Mouse (Mus musculus) forebrain, postnatal 0 days (tissue): ENCODE data around the gene Gal3st4. TPM values are rescaled to one million over a fixed set of nuclear protein-coding genes. Genes with fewer than 3 reads are reported as not detected.
"Not testable (repeated sequence)": the region's sequence is repeated elsewhere in the genome, so short reads cannot be mapped to it uniquely, and the experiment has no call there.

Source experiments
- ATAC-seq: fragments of 200-750 bp; cut with Nextera tagmentation; 2 replicates; pipeline ENCODE4 v1.8.0; 2017; ENCODE audit warnings: mild to moderate bottlenecking, moderate library complexity
- DNase-seq: peaks from one replicate; pipeline ENCODE4 v3.0.0-alpha.2; 2015
- H3K27ac ChIP-seq: fragments of 300-500 bp; sonication (generic); 2 replicates; pipeline ENCODE4 v1.5.1; 2014; ENCODE audit warnings: low read depth, mild to moderate bottlenecking, antibody characterized with exemption, low read length, moderate library complexity, mixed read lengths
- H3K27me3 ChIP-seq: fragments of 300-500 bp; sonication (generic); 2 replicates; pipeline ENCODE4 v1.6.1; 2014; ENCODE audit warnings: mild to moderate bottlenecking, low read length, mixed read lengths; ENCODE audit not compliant: insufficient read depth
- H3K36me3 ChIP-seq: fragments of 300-500 bp; sonication (generic); 2 replicates; pipeline ENCODE4 v1.6.1; 2014; ENCODE audit warnings: mild to moderate bottlenecking, moderate library complexity; ENCODE audit not compliant: insufficient read depth
- H3K4me1 ChIP-seq: fragments of 300-500 bp; sonication (generic); 2 replicates; pipeline ENCODE4 v1.6.1; 2014; ENCODE audit warnings: antibody characterized with exemption; ENCODE audit not compliant: insufficient read depth
- H3K4me2 ChIP-seq: fragments of 300-500 bp; sonication (generic); 2 replicates; pipeline ENCODE4 v1.6.1; 2014; ENCODE audit warnings: low read depth, mild to moderate bottlenecking, moderate library complexity
- H3K4me3 ChIP-seq: fragments of 300-500 bp; sonication (generic); 2 replicates; pipeline ENCODE4 v1.5.1; 2014; ENCODE audit warnings: low read depth, low read length, mixed read lengths
- H3K9ac ChIP-seq: fragments of 300-500 bp; sonication (generic); 2 replicates; pipeline ENCODE4 v1.6.1; 2014; ENCODE audit warnings: mild to moderate bottlenecking
- H3K9me3 ChIP-seq: fragments of 300-500 bp; sonication (generic); 2 replicates; pipeline ENCODE4 v1.6.1; 2016; ENCODE audit warnings: low read length
- CTCF ChIP-seq: sonication (generic); IDR thresholded peaks from 2 replicates; pipeline ENCODE4 v1.5.1; 2016; ENCODE audit warnings: antibody characterized with exemption, control low read depth, low read depth
- WGBS: fragments of 180-500 bp; shearing (Covaris S2); extraction: QIAGEN DNeasy Blood & Tissue Kit; methylation state at CpG from one replicate; pipeline ENCODE4 v1.1.7; 2014; 5-methylcytosine and 5-hydroxymethylcytosine counted together
- polyA plus RNA-seq: library from polyadenylated mRNA; unstranded; fragments of >200 nt; fragmentation: Nextera tagmentation; extraction: Ambion mirVana; gene quantifications from 2 replicates; pipeline ENCODE4 v1.2.1, GENCODE M21; 2015
- total RNA-seq: library from RNA; depleted of rRNA; stranded (reverse); fragments of >200 nt; gene quantifications from 2 replicates; pipeline ENCODE4 v1.2.3, GENCODE M21; 2014; rRNA removed

The Gal3st4 gene
- total and polyA plus RNA-seq, 2 experiments from 2014 or later, result 0.57 to 1.5 TPM

- Histone ChIP-seq H3K4me2 (no peak overlapping the region), H3K4me1 (no peaks in the 10 kb centered on the region), H3K4me3 (no peak overlapping the region), H3K27ac (no peak overlapping the region), H3K9me3 (0 out of 2 replicates have a peak, but pooled peaks cover 2% of the 10 kb centered on the region), H3K9ac (no peak overlapping the region), H3K36me3 (no peaks in the 10 kb centered on the region), H3K27me3 (no peaks in the 10 kb centered on the region)
- 0 out of 2 replicates have a peak, but pooled peaks have one; percentile 34 for ATAC-seq
- peak; percentile 78 for DNase-seq
- peak; percentile 83 for TF ChIP-seq CTCF
- 24% methylated on average over 4 of the region's 4 CpGs for WGBS
Measured at GRCm38 (mm10) chr5:138222111-138222510, 50.5 kb downstream of the Gal3st4 start.

DNA sequence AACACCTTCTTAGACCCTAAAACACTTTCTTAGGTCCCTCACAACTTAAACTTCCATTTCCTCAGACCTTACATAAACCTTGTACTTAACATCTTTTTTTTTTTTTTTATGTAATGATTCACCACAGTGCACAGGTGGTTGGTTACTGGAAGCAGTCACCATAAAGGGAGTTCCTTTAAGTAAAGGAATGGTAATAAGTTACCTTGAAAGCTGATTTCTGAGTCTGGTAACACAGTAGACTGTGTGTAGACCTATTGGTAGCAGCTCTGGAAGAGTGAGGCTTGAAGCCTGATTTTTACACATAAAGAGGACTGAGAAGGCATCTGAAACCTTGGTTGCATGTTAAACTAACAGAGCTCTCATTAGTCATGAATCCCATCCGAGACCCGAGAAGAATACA, 52.8 kb downstream of the Gal3st4 start:
- H3K36me3 ChIP-seq, result no peaks in the 10 kb centered on the region
- no peak for TF ChIP-seq CTCF
- H3K9me3 ChIP-seq, result 0 out of 2 replicates have a peak, but pooled peaks cover 2% of the 10 kb centered on the region
- H3K4me1 ChIP-seq, result no peaks in the 10 kb centered on the region
- no peaks in the 10 kb centered on the region for H3K27me3 ChIP-seq
- H3K4me3 ChIP-seq, result no peak overlapping the region
- H3K9ac ChIP-seq, result no peak overlapping the region
- no peak overlapping the region for H3K27ac ChIP-seq
- ATAC-seq, result no peak
- WGBS, result 63% methylated on average over 2 of the region's 2 CpGs
- DNase-seq, result no peak
- no peak overlapping the region for H3K4me2 ChIP-seq

- not testable (repeated sequence) for ATAC-seq, H3K27me3 ChIP-seq, H3K9ac ChIP-seq, H3K4me2 ChIP-seq, H3K4me3 ChIP-seq, DNase-seq, H3K36me3 ChIP-seq, H3K4me1 ChIP-seq, H3K9me3 ChIP-seq, H3K27ac ChIP-seq
- WGBS, result 95% methylated on average over 13 of the region's 13 CpGs
Measured at GRCm38 (mm10) chr5:138216632-138217031, 56.0 kb downstream of the Gal3st4 start.

Other genes starting within 250 kb of the Gal3st4 start
- not detected in 2 replicates for gene Smok3c, start 219.6 kb downstream of the Gal3st4 start, total RNA-seq
- gene Smok3c, start 219.6 kb downstream of the Gal3st4 start, polyA plus RNA-seq, result not detected in 2 replicates
- 45.3 and 59.6 TPM in 2 replicates for gene Zkscan1, start 187.8 kb downstream of the Gal3st4 start, total RNA-seq
- 8.4 and 11.2 TPM in 2 replicates for gene Zkscan1, start 187.8 kb downstream of the Gal3st4 start, polyA plus RNA-seq
- 27.9 and 32.9 TPM in 2 replicates for gene Zscan21, start 155.9 kb downstream of the Gal3st4 start, total RNA-seq
- 60.4 TPM in 2 replicates for gene Zscan21, start 155.9 kb downstream of the Gal3st4 start, polyA plus RNA-seq
- gene Zfp113, start 117.1 kb downstream of the Gal3st4 start, total RNA-seq, result 13.6 and 13.8 TPM in 2 replicates
- gene Zfp113, start 117.1 kb downstream of the Gal3st4 start, polyA plus RNA-seq, result 6.0 and 10.7 TPM in 2 replicates
- 47.0 and 51.7 TPM in 2 replicates for gene Cops6, start 111.8 kb downstream of the Gal3st4 start, total RNA-seq
- 255 and 265 TPM in 2 replicates for gene Cops6, start 111.8 kb downstream of the Gal3st4 start, polyA plus RNA-seq
- 56.8 and 57.0 TPM in 2 replicates for gene Ap4m1, start 100.8 kb downstream of the Gal3st4 start, total RNA-seq
- 11.1 and 16.4 TPM in 2 replicates for gene Ap4m1, start 100.8 kb downstream of the Gal3st4 start, polyA plus RNA-seq
- gene Mcm7, start 100.4 kb downstream of the Gal3st4 start, total RNA-seq, result 57.9 and 62.4 TPM in 2 replicates
- gene Mcm7, start 100.4 kb downstream of the Gal3st4 start, polyA plus RNA-seq, result 64.9 and 69.9 TPM in 2 replicates
- 47.6 and 55.9 TPM in 2 replicates for gene Taf6, start 85.4 kb downstream of the Gal3st4 start, total RNA-seq
- 44.2 and 49.8 TPM in 2 replicates for gene Taf6, start 85.4 kb downstream of the Gal3st4 start, polyA plus RNA-seq
- 14.2 and 18.0 TPM in 2 replicates for gene Cnpy4, start 85.4 kb downstream of the Gal3st4 start, total RNA-seq
- gene Cnpy4, start 85.4 kb downstream of the Gal3st4 start, polyA plus RNA-seq, result 18.8 and 18.9 TPM in 2 replicates
- gene Mblac1, start 78.5 kb downstream of the Gal3st4 start, total RNA-seq, result 9.7 and 9.9 TPM in 2 replicates
- gene Mblac1, start 78.5 kb downstream of the Gal3st4 start, polyA plus RNA-seq, result 10.1 and 11.0 TPM in 2 replicates
- not detected in 2 replicates for gene Nxpe5, start 46.9 kb downstream of the Gal3st4 start, total RNA-seq
- gene Nxpe5, start 46.9 kb downstream of the Gal3st4 start, polyA plus RNA-seq, result not detected in 2 replicates
- 57.2 and 91.8 TPM in 2 replicates for gene Lamtor4, start 17.4 kb downstream of the Gal3st4 start, total RNA-seq
- 90.9 and 112 TPM in 2 replicates for gene Lamtor4, start 17.4 kb downstream of the Gal3st4 start, polyA plus RNA-seq
- gene BC037034, start 8.8 kb downstream of the Gal3st4 start, total RNA-seq, result 59.6 and 61.3 TPM in 2 replicates
- 14.2 and 16.1 TPM in 2 replicates for gene BC037034, start 8.8 kb downstream of the Gal3st4 start, polyA plus RNA-seq
- gene Gm43720, start 7.1 kb upstream of the Gal3st4 start, total RNA-seq, result 0.31 and 0.33 TPM in 2 replicates
- 0.04 TPM in 1 of 2 replicates, not detected in the other for gene Gm43720, start 7.1 kb upstream of the Gal3st4 start, polyA plus RNA-seq
- 145 and 170 TPM in 2 replicates for gene Gpc2, start 7.2 kb upstream of the Gal3st4 start, total RNA-seq
- 54.2 and 62.0 TPM in 2 replicates for gene Gpc2, start 7.2 kb upstream of the Gal3st4 start, polyA plus RNA-seq
- gene Stag3, start 7.4 kb upstream of the Gal3st4 start, total RNA-seq, result 12.0 and 16.9 TPM in 2 replicates
- 4.1 and 5.5 TPM in 2 replicates for gene Stag3, start 7.4 kb upstream of the Gal3st4 start, polyA plus RNA-seq
- not detected in 2 replicates for gene Pvrig, start 69.1 kb upstream of the Gal3st4 start, total RNA-seq
- gene Pvrig, start 69.1 kb upstream of the Gal3st4 start, polyA plus RNA-seq, result not detected in 2 replicates
- gene Zfp157, start 168.6 kb upstream of the Gal3st4 start, total RNA-seq, result 46.9 and 67.6 TPM in 2 replicates
- gene Zfp157, start 168.6 kb upstream of the Gal3st4 start, polyA plus RNA-seq, result 37.3 and 39.3 TPM in 2 replicates